Mouse (Mus musculus) lung, adult 2 months (tissue): ENCODE results near the gene Zdhhc20.

Source experiments
- CTCF ChIP-seq: fragments of 200-500 bp; IDR thresholded peaks from 2 replicates; pipeline ENCODE4 v1.5.1; 2011; ENCODE audit warnings: mild to moderate bottlenecking, low read length, control low read depth; ENCODE audit not compliant: insufficient read depth
- POLR2A ChIP-seq: fragments of 200-500 bp; IDR thresholded peaks from 2 replicates; pipeline ENCODE4 v1.6.1; 2011; ENCODE audit warnings: low read depth, mild to moderate bottlenecking, control low read depth, low read length, borderline replicate concordance; ENCODE audit errors: extremely low read depth

DNA sequence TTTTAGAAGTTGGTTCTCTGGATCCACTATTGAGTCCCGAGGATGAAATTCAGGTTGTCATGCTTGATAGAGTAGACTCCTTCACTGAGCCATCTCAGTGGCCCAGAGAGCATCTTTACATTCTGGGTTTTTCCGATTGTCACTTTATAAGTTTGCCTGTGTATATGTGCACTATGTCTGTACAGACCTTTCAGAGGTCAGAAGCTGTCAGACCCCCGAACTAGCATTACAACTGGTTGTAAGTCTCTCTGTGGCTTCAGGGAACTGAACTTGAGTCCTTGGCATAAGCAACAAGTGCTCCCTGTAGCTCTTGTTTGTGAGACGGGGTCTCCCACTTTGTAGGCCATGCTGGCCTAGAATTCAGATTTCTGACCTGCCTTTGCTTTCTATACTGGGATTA, 86.3 kb downstream of the Zdhhc20 start:
- TF ChIP-seq CTCF, result no peak
- TF ChIP-seq POLR2A, result no peak
